Mouse (Mus musculus): ENCODE measurements around the gene Hist1h2bb.
"Not testable (repeated sequence)": the region's sequence is repeated elsewhere in the genome, so short reads cannot be mapped to it uniquely, and the experiment has no call there.

Gene Hist1h2bb

GRCm38 (mm10) chr13:23764324-23765171 is 18.0 kb downstream of the Hist1h2bb start:
- no peak for TF ChIP-seq GATA4 (IDR thresholded peaks at IDR 0.05; ENCODE audit: insufficient replicate concordance, low read length)

GRCm38 (mm10) chr13:23765172-23765513 is 18.6 kb downstream of the Hist1h2bb start:
- no peak for TF ChIP-seq GATA4 (IDR thresholded peaks at IDR 0.05; ENCODE audit: insufficient replicate concordance, low read length)

- peak; percentile 57; the same call in 1 of the 2 replicates for TF ChIP-seq GATA4 (IDR thresholded peaks at IDR 0.05; ENCODE audit: insufficient replicate concordance, low read length)
Measured at GRCm38 (mm10) chr13:23766772-23767171, 20.2 kb downstream of the Hist1h2bb start.

GRCm38 (mm10) chr13:23768834-23769397 is 22.4 kb downstream of the Hist1h2bb start:
- no peak for TF ChIP-seq GATA4 (IDR thresholded peaks at IDR 0.05; ENCODE audit: insufficient replicate concordance, low read length)

GRCm38 (mm10) chr13:23769613-23770012 is 23.1 kb downstream of the Hist1h2bb start, which contains the start of gene Trim38:
Gene Trim38 (plus strand): TSS chr13:23769913.
- TF ChIP-seq GATA4 (IDR thresholded peaks at IDR 0.05; ENCODE audit: insufficient replicate concordance, low read length), result not testable (repeated sequence)

- TF ChIP-seq GATA4 (IDR thresholded peaks at IDR 0.05; ENCODE audit: insufficient replicate concordance, low read length), result no peak
Measured at GRCm38 (mm10) chr13:23772561-23773313, 26.2 kb downstream of the Hist1h2bb start.

- TF ChIP-seq GATA4 (IDR thresholded peaks at IDR 0.05; ENCODE audit: insufficient replicate concordance, low read length), result no peak
Measured at GRCm38 (mm10) chr13:23778339-23778738, 31.8 kb downstream of the Hist1h2bb start.

- TF ChIP-seq GATA4 (IDR thresholded peaks at IDR 0.05; ENCODE audit: insufficient replicate concordance, low read length), result no peak
Measured at GRCm38 (mm10) chr13:23779025-23779424, 32.5 kb downstream of the Hist1h2bb start.

GRCm38 (mm10) chr13:23792520-23792919 is 46.0 kb downstream of the Hist1h2bb start:
- no peak for TF ChIP-seq GATA4 (IDR thresholded peaks at IDR 0.05; ENCODE audit: insufficient replicate concordance, low read length)

All from liver, adult (tissue).